Mouse (Mus musculus) lung, adult 2 months (tissue): ENCODE data around the gene Prm3.

Experiments
- CTCF ChIP-seq: fragments of 200-500 bp; IDR thresholded peaks from 2 replicates; pipeline ENCODE4 v1.5.1; 2011; ENCODE audit warnings: mild to moderate bottlenecking, low read length, control low read depth; ENCODE audit not compliant: insufficient read depth
- POLR2A ChIP-seq: fragments of 200-500 bp; IDR thresholded peaks from 2 replicates; pipeline ENCODE4 v1.6.1; 2011; ENCODE audit warnings: low read depth, mild to moderate bottlenecking, control low read depth, low read length, borderline replicate concordance; ENCODE audit errors: extremely low read depth

DNA sequence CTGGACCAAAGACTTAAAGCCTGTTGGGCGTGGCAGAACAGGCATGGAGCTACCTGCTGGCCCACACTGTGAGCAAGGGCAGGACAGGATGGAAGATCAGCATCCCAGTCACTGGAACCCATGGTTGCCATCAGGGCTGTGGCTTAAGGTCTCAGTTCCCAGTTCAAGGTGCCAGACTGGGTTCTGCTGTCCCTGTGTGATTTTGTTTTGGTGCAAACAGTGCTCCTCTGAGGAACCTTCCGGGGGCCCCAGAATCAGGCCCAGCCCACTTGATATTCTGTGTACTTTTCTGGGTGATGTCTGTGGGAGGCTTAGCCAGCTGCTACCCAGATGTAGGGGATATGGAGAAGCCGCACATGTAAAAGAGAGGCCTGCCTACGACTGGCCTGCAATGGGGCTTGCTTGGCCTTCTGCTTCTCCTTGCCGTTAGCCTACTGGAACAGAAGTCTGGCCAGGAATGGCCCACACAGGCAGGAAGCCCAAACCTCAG is 10.0 kb downstream of the Prm3 start:
- TF ChIP-seq CTCF (no peak), POLR2A (no peak)
